Mouse (Mus musculus) liver, adult 2 months (tissue): ENCODE results near the gene Fbxo6.

Source experiments
- CTCF ChIP-seq: fragments of 200-500 bp; IDR thresholded peaks from 2 replicates; pipeline ENCODE4 v1.5.1; 2011; ENCODE audit warnings: low read depth, low read length, control low read depth
- POLR2A ChIP-seq: fragments of 200-500 bp; IDR thresholded peaks from 2 replicates; pipeline ENCODE4 v1.6.1; 2011; ENCODE audit warnings: low read length, control low read depth; ENCODE audit not compliant: insufficient read depth; ENCODE audit errors: extremely low read depth

- TF ChIP-seq CTCF: no peak
- TF ChIP-seq POLR2A: no peak
Observed at GRCm38 (mm10) chr4:148128241-148128640, 23.7 kb downstream of the Fbxo6 start.
